Mouse (Mus musculus) MN1 (cell line): ENCODE results near the gene Srpk2.
"Not testable (repeated sequence)": the region's sequence is repeated elsewhere in the genome, so short reads cannot be mapped to it uniquely, and the experiment has no call there.

Experiments used
- DNase-seq: peaks from one replicate; pipeline ENCODE4 v3.0.0-alpha.2; 2016; ENCODE audit warnings: low spot score

Gene Srpk2

DNA sequence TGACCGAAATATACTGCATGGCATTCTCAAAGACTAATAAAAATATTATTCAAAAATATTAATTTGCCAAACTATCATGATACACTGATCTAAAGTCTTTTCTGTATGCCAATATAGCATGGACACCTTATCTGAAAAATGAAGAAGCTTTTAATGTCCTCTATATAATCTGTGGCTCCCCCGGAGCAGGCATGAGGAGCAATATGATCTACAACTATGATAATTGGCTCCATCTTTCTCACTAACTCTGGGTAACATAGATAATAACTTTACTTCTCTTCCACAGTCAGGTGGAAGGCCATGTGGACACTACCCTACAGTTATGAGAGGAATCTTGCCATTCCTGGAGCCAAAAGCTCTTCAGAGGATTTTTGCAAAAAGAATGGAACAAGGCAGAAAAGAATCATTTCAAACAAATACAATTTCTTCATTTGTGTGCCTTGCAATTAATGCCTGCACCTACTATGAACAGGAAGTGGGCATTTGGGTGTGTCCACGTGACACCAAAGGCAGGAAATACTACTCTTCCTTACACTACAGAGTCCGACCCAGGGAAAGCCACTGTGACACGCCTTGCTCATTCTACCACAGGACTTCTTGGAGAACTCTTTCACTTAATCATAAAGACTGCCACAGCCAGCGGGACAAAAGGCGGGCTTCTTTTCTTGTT is 80.2 kb downstream of the Srpk2 start:
- DNase-seq: no peak

- DNase-seq: peak; percentile 28
Observed at GRCm38 (mm10) chr5:23599750-23600537, 84.5 kb downstream of the Srpk2 start.

GRCm38 (mm10) chr5:23599171-23599570 is 85.2 kb downstream of the Srpk2 start:
- DNase-seq: no peak

DNA sequence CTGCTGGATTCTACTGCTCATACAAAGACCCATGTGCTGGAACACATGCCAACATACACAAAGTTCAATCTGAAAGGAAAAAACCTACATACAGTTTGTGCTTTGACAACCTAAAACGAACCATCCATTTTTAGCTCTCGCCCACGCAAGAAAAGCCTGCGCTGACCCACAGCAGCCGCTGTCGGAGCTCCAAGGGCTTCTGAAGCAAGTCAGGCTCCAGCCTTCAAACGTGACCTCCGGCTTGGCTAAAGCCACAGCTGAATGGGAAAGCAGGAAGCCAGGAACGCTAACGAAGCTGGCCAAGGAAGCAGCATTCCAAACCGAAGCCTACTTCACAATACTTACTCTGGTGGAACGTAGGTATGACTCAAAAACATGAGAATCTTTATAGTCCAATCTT is 85.9 kb downstream of the Srpk2 start:
- no peak for DNase-seq

DNA sequence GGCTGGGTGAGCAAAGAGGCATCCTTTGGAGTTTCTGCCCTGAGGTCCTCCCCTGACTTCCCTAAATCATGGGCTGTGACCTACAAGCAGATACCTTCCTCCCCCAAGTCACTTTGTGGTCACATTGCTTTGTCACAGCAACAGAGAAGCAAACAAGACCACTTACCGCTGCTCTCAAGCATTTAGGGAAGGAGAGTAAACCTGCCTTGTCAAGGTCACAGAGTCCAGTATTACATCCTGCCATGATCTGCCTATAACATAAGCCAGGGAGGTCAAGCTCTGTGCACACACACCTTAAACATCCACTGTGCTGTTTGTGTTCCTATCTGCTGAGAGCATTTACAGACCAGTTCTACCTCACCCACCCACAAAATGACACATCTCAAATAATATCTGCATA is 86.4 kb downstream of the Srpk2 start:
- DNase-seq: no peak

- DNase-seq: no peak
Observed at GRCm38 (mm10) chr5:23597260-23597864, 87.1 kb downstream of the Srpk2 start.

DNA sequence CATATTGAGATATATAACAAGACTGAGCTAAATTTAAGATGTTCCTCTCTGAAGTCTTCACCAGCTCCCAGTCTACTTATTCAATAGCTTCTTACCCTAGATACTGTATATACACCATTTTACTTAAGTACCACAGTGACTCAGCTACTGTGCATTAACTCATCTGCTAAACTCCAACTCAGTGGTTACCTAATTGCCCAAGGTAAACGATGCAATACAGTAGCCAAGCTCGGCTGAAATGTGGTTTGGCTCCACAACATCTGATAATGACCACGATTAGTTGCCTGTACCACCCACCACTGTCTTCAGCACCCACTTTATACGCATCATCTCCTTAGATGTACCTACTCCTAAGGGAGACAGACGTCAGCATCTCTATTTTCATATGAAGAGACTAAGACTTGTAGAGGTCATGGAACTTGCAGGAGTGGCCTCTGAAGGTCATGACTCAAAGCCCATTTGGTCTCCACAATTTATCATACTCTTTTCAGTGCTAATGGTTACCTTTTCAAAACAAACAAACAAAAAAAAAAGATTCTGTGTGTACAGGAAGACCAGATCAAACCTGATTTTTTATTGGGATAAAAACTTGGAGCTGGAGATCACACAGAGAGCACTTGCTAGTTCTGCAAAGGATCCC is 88.0 kb downstream of the Srpk2 start:
- no peak for DNase-seq

DNA sequence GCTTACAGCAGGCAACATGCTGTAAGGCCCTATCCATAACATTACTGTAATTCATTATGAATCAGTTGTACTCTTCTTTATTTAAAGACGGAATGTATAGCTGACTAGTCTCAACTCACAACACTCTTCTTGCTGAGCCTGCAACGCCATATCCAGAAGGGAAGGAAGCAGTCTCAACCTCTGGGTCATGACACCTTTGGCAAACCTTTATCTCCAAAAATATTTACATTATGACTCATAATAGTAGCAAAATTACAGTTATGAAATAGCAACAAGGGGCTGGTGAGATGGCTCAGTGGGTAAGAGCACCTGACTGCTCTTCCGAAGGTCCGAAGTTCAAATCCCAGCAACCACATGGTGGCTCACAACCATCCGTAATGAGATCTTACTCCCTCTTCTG is 94.1 kb downstream of the Srpk2 start:
- DNase-seq: not testable (repeated sequence)

DNA sequence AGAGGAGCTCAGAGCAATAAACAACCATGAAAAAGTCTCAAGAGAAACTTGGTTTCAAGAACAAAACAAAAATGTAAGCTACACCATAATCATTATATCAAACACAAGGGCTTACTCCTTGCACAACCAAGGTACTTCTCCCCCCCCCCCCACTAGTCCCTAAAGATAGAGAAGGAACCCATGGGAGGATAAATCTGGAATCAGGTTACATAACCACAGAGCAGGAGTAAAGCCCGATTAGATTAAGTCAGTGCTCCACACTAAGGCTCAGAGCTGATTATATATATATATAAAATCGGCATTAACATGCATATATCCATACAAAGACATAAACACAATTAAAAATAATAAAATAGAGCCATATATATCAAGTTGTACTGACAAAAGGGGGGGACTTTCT is 96.8 kb downstream of the Srpk2 start:
- DNase-seq: no peak

DNA sequence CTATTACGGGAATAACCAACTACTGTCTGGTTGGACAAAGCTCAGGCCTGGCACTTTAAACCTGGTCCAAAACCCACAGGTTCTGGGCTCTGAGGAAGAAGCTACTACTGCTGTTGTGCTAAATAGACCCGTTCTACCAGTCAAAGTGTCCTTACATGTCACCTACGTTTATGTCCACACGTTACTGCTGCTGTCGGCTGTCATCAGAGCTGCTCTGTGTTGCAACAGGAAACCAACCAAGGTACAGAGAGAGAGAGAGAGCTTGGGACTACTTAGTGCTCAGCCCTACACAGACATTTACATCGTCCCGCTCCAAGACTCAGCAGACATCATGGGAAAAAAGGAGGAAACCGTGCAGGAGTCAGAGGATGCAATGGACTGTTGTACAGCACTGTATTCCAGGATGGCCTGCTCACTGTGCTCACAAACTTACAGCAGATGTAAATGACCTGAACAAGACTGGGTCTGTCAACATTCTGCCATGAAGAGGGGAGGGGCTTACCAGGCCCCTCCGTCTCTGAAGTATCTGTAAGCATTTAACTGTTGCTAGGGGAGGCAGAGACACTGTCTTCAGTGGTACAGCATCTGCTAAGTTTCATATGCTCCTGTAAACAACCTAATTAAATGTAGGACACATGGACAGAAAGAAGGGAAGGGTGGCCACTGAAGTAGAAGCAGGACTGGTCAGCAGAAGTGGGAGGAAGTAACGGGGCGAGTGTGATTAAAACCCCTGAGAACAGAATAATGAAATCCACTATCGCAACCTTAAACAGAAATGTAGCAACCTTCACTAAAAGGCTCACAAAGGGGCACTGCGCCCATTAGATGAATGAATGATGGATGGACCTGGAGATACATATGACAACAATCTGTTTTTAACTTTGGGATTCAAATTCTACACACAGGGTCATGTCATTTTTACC is 97.6 kb downstream of the Srpk2 start:
- no peak for DNase-seq

DNA sequence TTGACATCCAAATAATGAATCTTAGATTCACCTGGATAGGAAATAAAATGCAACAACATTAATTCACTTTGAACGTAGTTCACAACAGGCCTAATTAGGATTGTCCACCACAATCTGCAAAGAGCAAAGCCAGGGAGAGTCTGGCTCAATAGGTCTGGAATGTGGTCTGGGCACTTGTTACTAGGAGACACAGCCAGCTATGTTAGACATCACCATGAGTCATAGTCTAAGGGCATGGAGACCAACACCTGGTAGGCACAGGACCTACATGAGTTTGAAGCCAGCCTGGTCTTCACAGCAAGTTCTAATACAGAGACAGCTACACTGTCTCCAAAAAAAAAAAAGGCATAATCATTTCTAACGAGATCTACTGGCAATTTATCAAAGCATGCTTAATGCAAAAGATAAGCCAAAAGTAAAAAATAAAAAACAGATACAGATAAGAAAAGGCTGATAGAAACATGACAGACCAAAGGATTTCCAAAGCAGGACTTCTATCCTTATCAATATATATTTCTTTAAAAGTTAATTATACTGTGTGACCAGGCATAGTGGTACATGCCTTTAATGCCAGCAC is 102.8 kb downstream of the Srpk2 start:
- DNase-seq: peak; percentile 13

- DNase-seq: no peak
Observed at GRCm38 (mm10) chr5:23579120-23579880, 105.1 kb downstream of the Srpk2 start.

- no peak for DNase-seq
Observed at GRCm38 (mm10) chr5:23578322-23578957, 106.0 kb downstream of the Srpk2 start.

DNA sequence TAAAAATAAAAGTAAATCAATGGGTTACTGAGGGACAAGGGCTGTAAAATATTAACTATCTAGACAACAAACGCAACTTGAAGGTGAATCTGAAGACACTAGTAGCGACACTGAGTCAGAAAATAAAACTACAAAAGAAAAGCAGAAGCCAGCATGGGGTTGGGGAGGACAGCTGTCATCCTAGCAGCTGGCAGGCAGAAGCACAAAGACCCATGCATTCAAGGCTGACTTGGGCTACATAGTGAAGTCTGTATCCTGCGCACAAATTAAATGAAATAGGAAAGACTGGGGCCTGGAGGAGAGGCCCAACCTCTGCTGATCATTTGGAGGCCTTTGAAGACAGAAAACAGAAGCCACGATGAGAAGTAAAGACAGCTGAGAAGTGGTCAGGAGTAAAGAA is 106.6 kb downstream of the Srpk2 start:
- DNase-seq: no peak

DNA sequence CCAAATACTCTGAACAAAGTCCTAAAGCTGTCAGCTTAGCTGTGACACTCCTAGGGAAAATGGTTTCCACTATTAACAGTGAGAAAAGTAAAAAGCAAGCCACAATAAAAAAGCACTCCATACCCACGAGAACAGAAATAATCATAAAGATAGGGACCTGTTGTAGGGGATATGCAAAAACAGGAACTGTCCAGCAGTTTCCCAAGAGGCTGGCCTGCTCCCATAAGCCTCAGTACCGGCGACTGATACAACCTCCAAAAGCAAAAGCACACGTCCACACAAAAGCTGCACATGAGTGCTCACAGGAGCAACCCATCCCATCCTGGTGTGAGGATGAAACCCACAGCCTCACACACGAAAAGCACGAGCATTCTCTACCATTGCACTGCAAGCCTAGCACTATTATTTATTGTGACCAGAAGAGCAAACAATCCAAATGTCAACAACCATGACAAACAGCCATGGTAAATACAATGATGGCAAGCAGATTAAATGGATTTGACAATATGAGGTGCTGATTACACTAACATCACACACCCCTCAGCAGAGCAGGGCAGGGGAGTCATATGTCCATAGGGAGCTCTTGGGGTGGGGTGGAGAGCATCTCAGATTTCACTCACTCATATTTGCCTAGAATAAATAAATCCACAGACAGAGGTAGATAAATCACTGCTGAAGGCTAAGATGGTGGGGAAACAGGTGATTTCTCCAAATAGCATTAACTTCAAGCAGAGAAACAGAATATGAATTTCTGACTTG is 107.9 kb downstream of the Srpk2 start:
- no peak for DNase-seq

DNA sequence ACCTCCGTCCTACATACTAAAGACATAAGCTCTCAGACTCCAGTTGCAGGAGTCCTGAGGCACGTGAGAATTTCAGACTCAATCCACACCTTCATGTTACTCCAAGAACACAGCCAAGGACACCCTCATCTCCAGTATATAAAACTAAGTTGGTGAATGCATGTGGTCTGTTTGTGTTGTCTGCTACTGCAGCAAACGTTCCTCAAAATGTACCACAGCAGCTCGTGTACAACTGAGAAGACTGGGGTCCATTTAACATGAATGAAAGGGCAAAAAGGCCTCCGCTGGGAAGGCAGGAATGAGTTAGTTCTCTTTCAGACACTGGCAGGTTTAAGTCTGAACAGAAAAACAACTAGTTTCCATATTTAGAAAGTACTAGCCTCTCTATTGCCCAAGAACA is 110.5 kb downstream of the Srpk2 start:
- no peak for DNase-seq

- DNase-seq: no peak
Observed at GRCm38 (mm10) chr5:23568188-23568587, 116.2 kb downstream of the Srpk2 start.

DNA sequence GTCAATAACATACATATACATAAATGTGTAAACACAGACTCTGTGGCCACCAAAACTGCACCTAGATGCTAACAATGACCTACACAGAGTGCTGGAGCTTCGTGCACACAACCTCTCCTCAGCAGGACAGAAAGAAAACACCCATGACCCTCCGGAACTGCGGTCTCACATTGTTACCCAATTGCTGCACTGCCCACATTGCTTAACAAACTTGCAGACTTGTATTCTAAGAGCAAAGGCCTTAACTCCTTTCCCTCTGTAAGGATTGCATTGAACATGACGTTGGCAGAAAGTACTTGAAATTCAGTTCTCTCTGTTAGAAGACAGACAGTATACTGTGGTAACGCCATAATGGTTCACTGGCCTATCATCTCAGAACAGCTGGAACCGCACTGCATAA is 118.0 kb downstream of the Srpk2 start:
- no peak for DNase-seq
